Mouse (Mus musculus) embryonic facial prominence, embryonic 15.5 days (tissue): Measurements from ENCODE around the gene Olfr1247. TPM values are rescaled to one million over a fixed set of nuclear protein-coding genes. Genes with fewer than 3 reads are reported as not detected.
"Not testable (repeated sequence)": the region's sequence is repeated elsewhere in the genome, so short reads cannot be mapped to it uniquely, and the experiment has no call there.

Experiments used
- ATAC-seq: fragments of 200-750 bp; cut with Nextera tagmentation; 2 replicates; pipeline ENCODE4 v1.8.0; 2017; ENCODE audit warnings: low read depth, moderate TSS enrichment; ENCODE audit not compliant: insufficient number of reproducible peaks, low FRiP score, low TSS enrichment
- H3K27ac ChIP-seq: fragments of 300-500 bp; sonication (generic); replicated peaks from 2 replicates; pipeline ENCODE4 v1.5.1; 2015; ENCODE audit warnings: mild to moderate bottlenecking, inconsistent platforms
- H3K27me3 ChIP-seq: fragments of 300-500 bp; sonication (generic); 2 replicates; pipeline ENCODE4 v1.6.1; 2015; ENCODE audit warnings: inconsistent platforms
- H3K36me3 ChIP-seq: fragments of 300-500 bp; sonication (generic); 2 replicates; pipeline ENCODE4 v1.6.1; 2015; ENCODE audit warnings: mild to moderate bottlenecking, inconsistent platforms
- H3K4me1 ChIP-seq: fragments of 300-500 bp; sonication (generic); 2 replicates; pipeline ENCODE4 v1.6.1; 2015; ENCODE audit warnings: inconsistent platforms
- H3K4me2 ChIP-seq: fragments of 300-500 bp; sonication (generic); replicated peaks from 2 replicates; pipeline ENCODE4 v1.6.1; 2015; ENCODE audit warnings: mild to moderate bottlenecking, inconsistent platforms
- H3K4me3 ChIP-seq: fragments of 300-500 bp; sonication (generic); replicated peaks from 2 replicates; pipeline ENCODE4 v1.5.1; 2015; ENCODE audit warnings: mild to moderate bottlenecking, inconsistent platforms
- H3K9ac ChIP-seq: fragments of 300-500 bp; sonication (generic); 2 replicates; pipeline ENCODE4 v1.6.1; 2015; ENCODE audit warnings: inconsistent platforms
- H3K9me3 ChIP-seq: fragments of 300-500 bp; sonication (generic); replicated peaks from 2 replicates; pipeline ENCODE4 v1.6.1; 2016; ENCODE audit warnings: inconsistent platforms
- WGBS: fragments of 180-500 bp; shearing (Covaris S2); methylation state at CpG from one replicate; pipeline ENCODE4 v1.1.7; 2015; 5-methylcytosine and 5-hydroxymethylcytosine counted together
- polyA plus RNA-seq: library from polyadenylated mRNA; unstranded; fragments of >200 nt; fragmentation: Nextera tagmentation; extraction: Ambion mirVana; gene quantifications from 2 replicates; pipeline ENCODE4 v1.2.1, GENCODE M21; 2015

The Olfr1247 gene
- polyA plus RNA-seq = 0.05 TPM in 1 of 2 replicates, not detected in the other

DNA sequence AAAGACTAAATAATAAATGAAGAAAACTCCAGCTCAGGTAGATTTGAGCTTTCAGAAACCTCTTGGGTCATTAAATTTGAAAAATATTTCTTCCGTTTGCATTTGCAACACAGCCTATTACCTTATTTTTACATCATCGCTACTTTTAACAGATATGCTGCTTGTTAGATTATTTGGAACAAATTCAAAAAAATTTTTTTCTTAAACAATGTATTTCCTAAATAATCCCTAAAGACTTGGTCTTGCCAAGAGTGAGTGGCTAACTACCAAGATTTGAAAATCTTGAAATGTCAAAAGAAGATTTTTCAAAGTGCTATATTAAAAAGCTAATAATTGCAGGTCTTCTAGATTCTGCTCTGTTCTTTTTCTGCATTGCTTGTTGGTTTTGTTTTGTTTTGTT is at the start of gene Olfr1247:
Gene Olfr1247 (minus strand): TSS at position 101 of the 400 bp plus-strand sequence.
- no peak for ATAC-seq
- Histone ChIP-seq H3K9me3 (no peaks in the 10 kb centered on the region), H3K4me1 (no peaks in the 10 kb centered on the region), H3K27me3 (no peaks in the 10 kb centered on the region), H3K36me3 (no peaks in the 10 kb centered on the region), H3K4me2 (no peak within 1 kb of the TSS), H3K9ac (no peak within 1 kb of the TSS), H3K4me3 (no peak within 1 kb of the TSS), H3K27ac (no peak within 1 kb of the TSS)
- 88% methylated on average over 2 of the region's 2 CpGs for WGBS

DNA sequence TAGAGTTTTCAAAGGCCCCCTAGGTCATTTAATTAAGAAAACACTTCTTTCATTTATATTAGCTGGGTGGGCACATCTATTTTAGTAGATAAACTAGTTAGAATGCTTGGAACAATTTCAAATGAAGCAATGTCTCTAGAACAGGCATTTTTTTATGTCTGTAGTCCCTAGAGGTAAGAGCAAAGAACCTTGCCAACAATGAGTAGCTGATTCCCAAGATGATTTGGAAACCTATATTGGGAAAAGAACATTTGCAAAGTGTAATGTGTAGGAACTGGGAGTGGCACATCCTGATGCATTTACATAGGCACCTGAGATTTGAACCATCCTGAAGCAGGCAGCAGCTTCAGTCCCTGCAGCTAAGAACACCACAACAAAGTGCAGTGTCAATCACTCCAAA is 47.4 kb upstream of the Olfr1247 start, which contains the start of gene Olfr1250:
Gene Olfr1250 (minus strand): TSS at position 101 of the 400 bp plus-strand sequence.
- ATAC-seq = no peak
- Histone ChIP-seq H3K4me3 (no peak within 1 kb of the TSS), H3K9me3 (no peaks in the 10 kb centered on the region)

DNA sequence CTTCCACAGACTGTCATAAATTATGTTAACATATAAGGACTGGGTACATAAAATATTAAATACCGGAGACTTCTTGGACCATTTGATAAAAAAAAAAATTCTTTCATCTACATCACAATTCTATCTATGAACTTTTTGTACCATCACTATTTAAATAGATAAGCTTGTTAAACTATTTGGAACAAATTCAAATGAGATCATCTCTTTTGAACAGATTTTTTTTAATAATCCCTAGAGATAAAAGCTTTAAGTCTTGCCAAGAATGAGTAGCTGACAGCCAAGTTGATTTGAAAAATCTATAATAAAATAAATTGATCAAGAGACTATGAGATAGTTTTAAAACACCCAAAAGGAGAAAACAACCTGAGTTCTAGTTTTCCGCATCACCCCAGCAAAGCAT is 21.0 kb upstream of the Olfr1247 start, which contains the start of gene Olfr1249:
Gene Olfr1249 (minus strand): TSS at position 101 of the 400 bp plus-strand sequence.
- 91% methylated on average over 2 of the region's 2 CpGs for WGBS
- ATAC-seq = no peak
- no peak within 1 kb of the TSS for H3K4me2 ChIP-seq

More for the DNA sequence above, 47.4 kb upstream of the Olfr1247 start, which contains the start of gene Olfr1250:
- Histone ChIP-seq H3K27me3 (no peaks in the 10 kb centered on the region), H3K4me2 (no peak within 1 kb of the TSS), H3K36me3 (no peaks in the 10 kb centered on the region), H3K4me1 (no peaks in the 10 kb centered on the region), H3K9ac (no peak within 1 kb of the TSS), H3K27ac (no peak within 1 kb of the TSS)

DNA sequence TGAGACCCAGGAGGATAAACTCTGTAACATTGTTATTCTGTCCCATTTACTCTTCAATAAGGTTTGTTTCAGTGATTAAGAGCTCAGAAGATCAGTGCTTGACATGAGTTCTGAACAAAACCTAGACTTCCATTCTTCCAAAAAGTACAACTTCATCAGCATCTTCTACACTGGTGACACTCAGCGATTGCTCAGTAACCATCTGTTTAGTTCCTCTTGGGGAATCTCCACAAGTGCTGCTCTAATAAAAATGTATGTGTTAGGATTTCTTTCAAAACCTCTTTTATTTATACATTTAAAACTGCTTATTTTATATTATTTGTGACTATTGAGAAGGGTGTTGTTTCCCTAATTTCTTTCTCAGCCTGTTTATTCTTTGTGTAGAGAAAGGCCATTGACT is 4.2 kb upstream of the Olfr1247 start, which contains the start of gene Olfr1248:
Gene Olfr1248 (minus strand): TSS at position 101 of the 400 bp plus-strand sequence.
- ATAC-seq, H3K4me1 ChIP-seq, H3K9me3 ChIP-seq, H3K36me3 ChIP-seq, H3K27me3 ChIP-seq, H3K4me3 ChIP-seq, H3K9ac ChIP-seq, H3K27ac ChIP-seq, H3K4me2 ChIP-seq: not testable (repeated sequence)
- 89% methylated on average over 1 of the region's 1 CpGs for WGBS

More for the DNA sequence above, 21.0 kb upstream of the Olfr1247 start, which contains the start of gene Olfr1249:
- H3K4me3 ChIP-seq = no peak within 1 kb of the TSS
- no peaks in the 10 kb centered on the region for H3K4me1 ChIP-seq
- H3K9ac ChIP-seq = no peak within 1 kb of the TSS
- no peaks in the 10 kb centered on the region for H3K27me3 ChIP-seq
- H3K9me3 ChIP-seq = no peaks in the 10 kb centered on the region
- H3K36me3 ChIP-seq = no peaks in the 10 kb centered on the region
- H3K27ac ChIP-seq = no peak within 1 kb of the TSS

DNA sequence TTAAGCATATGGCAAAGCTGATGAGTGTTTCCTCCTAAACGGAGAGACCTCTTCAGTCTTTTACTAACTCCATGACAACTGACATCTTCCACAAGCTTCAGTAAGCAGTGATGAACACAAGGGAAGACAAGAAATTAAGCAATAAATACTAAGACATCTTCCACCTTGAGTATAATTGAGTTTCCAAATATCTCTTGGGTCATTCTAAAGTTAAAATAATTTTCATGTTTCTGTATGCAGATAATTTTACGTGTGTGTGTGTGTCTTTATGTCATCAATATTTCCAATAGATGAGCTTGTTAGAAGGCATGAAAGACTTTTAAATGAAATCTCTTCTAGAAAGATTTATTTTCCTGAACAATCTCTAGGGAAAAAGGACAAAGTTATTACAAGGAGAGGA is 20.9 kb downstream of the Olfr1247 start, which contains the start of gene Olfr1246:
Gene Olfr1246 (minus strand): TSS at position 101 of the 400 bp plus-strand sequence.
- 68% methylated on average over 2 of the region's 2 CpGs for WGBS
- ATAC-seq = no peak
- Histone ChIP-seq H3K27me3 (no peaks in the 10 kb centered on the region), H3K27ac (no peak within 1 kb of the TSS), H3K9ac (no peak within 1 kb of the TSS), H3K36me3 (no peaks in the 10 kb centered on the region), H3K4me2 (no peak within 1 kb of the TSS), H3K9me3 (no peaks in the 10 kb centered on the region), H3K4me3 (no peak within 1 kb of the TSS), H3K4me1 (no peaks in the 10 kb centered on the region)

DNA sequence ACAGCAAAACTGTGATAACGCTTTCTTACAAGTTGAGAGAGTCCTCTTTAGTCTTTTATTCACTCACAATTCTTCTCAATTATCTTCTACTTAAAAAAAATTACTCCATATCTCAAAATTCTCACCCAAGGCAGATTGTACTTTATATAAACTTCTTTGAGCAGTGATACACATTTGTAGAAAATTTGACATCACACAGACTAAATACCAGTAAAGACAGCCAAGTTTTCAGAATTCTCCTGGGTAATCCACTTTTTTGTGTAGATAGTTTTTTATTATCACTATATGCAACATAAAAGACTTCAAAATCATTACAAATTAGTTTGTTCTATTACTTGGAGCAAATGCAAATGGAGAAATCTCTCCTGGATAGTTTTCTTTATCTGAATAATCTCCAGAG is 35.6 kb downstream of the Olfr1247 start, which contains the start of gene Olfr1245:
Gene Olfr1245 (minus strand): TSS at position 101 of the 400 bp plus-strand sequence.
- ATAC-seq = no peak
- no peaks in the 10 kb centered on the region for H3K36me3 ChIP-seq
- H3K4me3 ChIP-seq = no peak within 1 kb of the TSS
- 84% methylated on average over 1 of the region's 1 CpGs for WGBS
- H3K9me3 ChIP-seq = no peaks in the 10 kb centered on the region
- H3K9ac ChIP-seq = no peak within 1 kb of the TSS
- H3K27me3 ChIP-seq = no peaks in the 10 kb centered on the region
- no peak within 1 kb of the TSS for H3K4me2 ChIP-seq
- no peaks in the 10 kb centered on the region for H3K4me1 ChIP-seq
- H3K27ac ChIP-seq = no peak within 1 kb of the TSS

DNA sequence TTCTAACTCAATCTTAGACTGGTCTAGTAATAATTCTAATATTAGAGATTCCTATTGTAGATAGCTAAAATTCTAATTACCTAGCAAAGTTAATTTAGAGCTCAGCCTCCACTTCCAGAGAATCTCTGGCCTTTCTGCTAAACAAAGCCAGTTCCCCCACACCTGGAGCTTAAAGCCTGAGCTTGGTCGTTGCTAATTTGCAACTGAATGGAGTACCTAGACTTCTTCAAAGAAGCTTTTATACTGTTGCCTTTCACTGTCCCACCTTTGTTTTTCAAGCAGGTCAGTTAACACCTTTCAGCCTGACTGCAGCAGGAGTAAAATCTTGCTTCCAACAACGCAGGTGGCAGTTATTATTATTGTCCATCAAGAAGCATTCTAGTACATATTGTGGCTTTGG is 51.2 kb downstream of the Olfr1247 start:
- not testable (repeated sequence) for H3K9me3 ChIP-seq, H3K4me3 ChIP-seq, H3K27me3 ChIP-seq, ATAC-seq, H3K4me2 ChIP-seq, H3K36me3 ChIP-seq, H3K4me1 ChIP-seq, H3K27ac ChIP-seq, H3K9ac ChIP-seq
- 54% methylated on average over 2 of the region's 2 CpGs for WGBS

Other genes starting within 250 kb of the Olfr1247 start
- gene Olfr1234, start 249.3 kb downstream of the Olfr1247 start, polyA plus RNA-seq = 0.08 TPM in 1 of 2 replicates, not detected in the other
- not detected in 2 replicates for gene Olfr1238, start 204.5 kb downstream of the Olfr1247 start, polyA plus RNA-seq
- gene Olfr1239, start 193.7 kb downstream of the Olfr1247 start, polyA plus RNA-seq = 0.12 TPM in 1 of 2 replicates, not detected in the other
- gene Olfr1240, start 171.1 kb downstream of the Olfr1247 start, polyA plus RNA-seq = 0.13 and 0.14 TPM in 2 replicates
- not detected in 2 replicates for gene Olfr1241, start 127.0 kb downstream of the Olfr1247 start, polyA plus RNA-seq
- not detected in 2 replicates for gene Olfr1242, start 115.8 kb downstream of the Olfr1247 start, polyA plus RNA-seq
- gene Olfr1243, start 82.6 kb downstream of the Olfr1247 start, polyA plus RNA-seq = not detected in 2 replicates
- gene Olfr1245, start 35.7 kb downstream of the Olfr1247 start, polyA plus RNA-seq = not detected in 2 replicates
- not detected in 2 replicates for gene Olfr1246, start 21.0 kb downstream of the Olfr1247 start, polyA plus RNA-seq
- not detected in 2 replicates for gene Olfr1248, start 4.1 kb upstream of the Olfr1247 start, polyA plus RNA-seq
- not detected in 2 replicates for gene Olfr1249, start 20.9 kb upstream of the Olfr1247 start, polyA plus RNA-seq
- gene Olfr1250, start 47.3 kb upstream of the Olfr1247 start, polyA plus RNA-seq = not detected in 2 replicates
- gene Olfr1251, start 57.8 kb upstream of the Olfr1247 start, polyA plus RNA-seq = not detected in 2 replicates
- not detected in 2 replicates for gene Olfr1252, start 110.9 kb upstream of the Olfr1247 start, polyA plus RNA-seq
- gene Olfr1253, start 143.0 kb upstream of the Olfr1247 start, polyA plus RNA-seq = not detected in 2 replicates
- not detected in 2 replicates for gene Olfr1254, start 179.5 kb upstream of the Olfr1247 start, polyA plus RNA-seq
- gene Olfr1255, start 197.9 kb upstream of the Olfr1247 start, polyA plus RNA-seq = not detected in 2 replicates
- not detected in 2 replicates for gene Olfr1256, start 227.4 kb upstream of the Olfr1247 start, polyA plus RNA-seq
- 0.12 TPM in 1 of 2 replicates, not detected in the other for gene Olfr48, start 234.1 kb upstream of the Olfr1247 start, polyA plus RNA-seq